Mouse (Mus musculus) neural tube, embryonic 11.5 days (tissue): ENCODE results near the gene Jmjd7. TPM values are rescaled to one million over a fixed set of nuclear protein-coding genes. Genes with fewer than 3 reads are reported as not detected.

ENCODE experiments used
- ATAC-seq: fragments of 200-750 bp; cut with Nextera tagmentation; 2 replicates; pipeline ENCODE4 v1.8.0; 2017; ENCODE audit warnings: moderate number of reproducible peaks, mild to moderate bottlenecking, moderate TSS enrichment, moderate library complexity; ENCODE audit not compliant: insufficient read depth, low FRiP score, low TSS enrichment
- DNase-seq: peaks from one replicate; pipeline ENCODE4 v3.0.0-alpha.2; 2015; ENCODE audit warnings: low spot score
- H3K27ac ChIP-seq: fragments of 300-500 bp; sonication (generic); 2 replicates; pipeline ENCODE4 v1.5.1; 2014; ENCODE audit warnings: low read depth, mild to moderate bottlenecking, low read length
- H3K27me3 ChIP-seq: fragments of 300-500 bp; sonication (generic); 2 replicates; pipeline ENCODE4 v1.6.1; 2014; ENCODE audit warnings: mild to moderate bottlenecking, low read length, mixed read lengths; ENCODE audit not compliant: control insufficient read depth, insufficient read depth
- H3K36me3 ChIP-seq: fragments of 300-500 bp; sonication (generic); 2 replicates; pipeline ENCODE4 v1.6.1; 2014; ENCODE audit warnings: mild to moderate bottlenecking, low read length, moderate library complexity, mixed read lengths; ENCODE audit not compliant: control insufficient read depth, insufficient read depth
- H3K4me1 ChIP-seq: fragments of 300-500 bp; sonication (generic); 2 replicates; pipeline ENCODE4 v1.6.1; 2014; ENCODE audit warnings: low read length, mixed read lengths; ENCODE audit not compliant: control insufficient read depth, insufficient read depth
- H3K4me2 ChIP-seq: fragments of 300-500 bp; sonication (generic); 2 replicates; pipeline ENCODE4 v1.6.1; 2014; ENCODE audit warnings: low read depth, mild to moderate bottlenecking, moderate library complexity
- H3K4me3 ChIP-seq: fragments of 300-500 bp; sonication (generic); 2 replicates; pipeline ENCODE4 v1.5.1; 2014; ENCODE audit warnings: low read depth, low read length
- H3K9ac ChIP-seq: fragments of 300-500 bp; sonication (generic); 2 replicates; pipeline ENCODE4 v1.6.1; 2014; ENCODE audit warnings: mild to moderate bottlenecking, low read length
- H3K9me3 ChIP-seq: fragments of 300-500 bp; sonication (generic); 2 replicates; pipeline ENCODE4 v1.6.1; 2016; ENCODE audit warnings: low read length; ENCODE audit not compliant: control insufficient read depth
- WGBS: fragments of 180-500 bp; shearing (Covaris S2); extraction: QIAGEN DNeasy Blood & Tissue Kit; methylation state at CpG from one replicate; pipeline ENCODE4 v1.1.7; 2014; 5-methylcytosine and 5-hydroxymethylcytosine counted together
- polyA plus RNA-seq: library from polyadenylated mRNA; unstranded; fragments of >200 nt; fragmentation: Nextera tagmentation; extraction: Ambion mirVana; gene quantifications from 2 replicates; pipeline ENCODE4 v1.2.1, GENCODE M21; 2014

Gene Jmjd7
- polyA plus RNA-seq, 1 experiment from 2014 or later: 28.9 TPM

DNA sequence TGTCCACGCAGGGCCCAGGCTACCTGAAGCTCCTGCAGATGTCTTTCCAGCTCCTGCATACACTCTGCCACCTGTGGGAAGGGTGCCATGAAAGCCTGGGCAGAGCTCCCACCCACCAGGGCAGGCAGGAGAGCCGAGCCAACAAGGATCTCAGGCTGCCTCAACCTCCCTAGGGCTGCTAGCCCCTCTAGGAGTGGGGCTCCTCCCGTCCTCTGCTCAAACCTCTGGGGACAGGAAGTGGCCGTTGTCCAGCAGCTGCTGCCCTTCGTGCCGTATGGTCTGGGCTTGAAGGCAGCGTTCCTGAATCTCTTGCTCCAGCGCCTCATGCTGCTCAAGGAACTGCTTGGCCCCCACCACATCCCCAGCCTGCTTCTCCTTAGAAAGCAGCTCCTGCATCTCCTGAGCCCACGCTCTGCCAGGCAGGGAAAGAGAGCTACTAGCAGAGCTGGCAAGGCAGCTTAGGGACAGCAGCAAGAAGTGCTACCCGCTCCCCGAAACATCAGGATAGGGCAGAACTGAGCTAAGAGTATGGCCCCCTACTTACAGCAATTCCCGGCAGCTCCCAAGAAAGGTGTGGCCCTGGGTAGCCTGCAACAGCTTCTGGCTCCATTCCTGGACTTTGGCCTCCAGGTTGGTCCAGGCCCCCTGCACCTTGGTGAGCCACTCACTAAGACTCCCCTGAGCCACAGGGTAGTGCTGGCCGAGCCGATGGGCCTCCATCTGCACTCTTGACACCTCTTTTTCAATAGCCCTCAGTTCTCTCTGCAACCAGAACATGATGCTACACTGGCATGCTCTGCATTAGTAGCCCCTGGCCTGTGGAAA, 19.4 kb downstream of the Jmjd7 start:
- Histone ChIP-seq H3K27ac (no peak overlapping the region), H3K4me1 (no peaks in the 10 kb centered on the region), H3K9ac (no peak overlapping the region; the same call in 1 of the 2 replicates), H3K9me3 (no peaks in the 10 kb centered on the region), H3K4me2 (no peak overlapping the region), H3K36me3 (no peaks in the 10 kb centered on the region; the same call in 1 of the 2 replicates), H3K27me3 (no peaks in the 10 kb centered on the region), H3K4me3 (no peak overlapping the region)
- ATAC-seq (no peak), DNase-seq (no peak)
- 72% methylated on average over 14 of the region's 14 CpGs for whole genome bisulfite sequencing

- Histone ChIP-seq H3K4me3 (no peak overlapping the region), H3K36me3 (no peaks in the 10 kb centered on the region), H3K9me3 (no peaks in the 10 kb centered on the region), H3K4me1 (no peaks in the 10 kb centered on the region), H3K4me2 (no peak overlapping the region), H3K27ac (no peak overlapping the region), H3K27me3 (no peaks in the 10 kb centered on the region), H3K9ac (no peak overlapping the region)
- 76% methylated on average over 9 of the region's 9 CpGs for WGBS
- no peak for DNase-seq
- no peak for ATAC-seq
Measured at GRCm38 (mm10) chr2:120048173-120048572, 20.9 kb downstream of the Jmjd7 start.

DNA sequence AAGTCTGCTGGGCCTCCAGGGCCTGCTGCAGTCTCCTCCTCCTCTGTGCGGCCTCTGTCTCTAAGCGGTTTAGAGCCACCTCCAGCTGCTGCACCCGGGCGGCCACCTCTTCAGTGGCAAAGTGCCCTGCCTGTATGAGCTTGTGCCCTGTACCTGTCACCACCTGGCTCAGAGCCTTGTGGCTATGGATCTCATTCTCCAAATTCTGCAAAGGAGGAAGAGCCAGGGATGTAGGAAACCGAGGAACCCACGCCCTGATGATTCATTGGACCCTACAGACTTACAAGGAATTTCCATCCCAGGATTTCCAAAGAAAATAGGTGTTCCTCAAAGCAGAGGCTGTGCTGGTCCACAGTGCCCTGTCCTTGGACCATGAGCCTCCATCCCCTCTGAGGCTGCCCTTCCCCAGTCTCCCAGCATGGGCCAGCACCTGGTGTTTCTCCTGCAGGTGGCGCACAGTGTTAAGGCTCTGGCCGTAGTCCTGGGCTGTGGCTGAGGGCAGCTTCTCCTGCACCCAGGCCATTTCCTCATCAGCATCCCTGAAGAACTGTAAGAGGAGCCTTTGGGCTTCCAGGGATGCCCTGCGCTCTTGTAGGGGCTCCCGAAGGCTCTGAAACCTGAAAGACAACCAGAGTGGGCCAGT, 22.5 kb downstream of the Jmjd7 start:
- no peak overlapping the region for H3K27ac ChIP-seq
- WGBS: 64% methylated on average over 10 of the region's 10 CpGs
- no peak overlapping the region for H3K9ac ChIP-seq
- H3K9me3 ChIP-seq: no peaks in the 10 kb centered on the region
- no peaks in the 10 kb centered on the region for H3K27me3 ChIP-seq
- no peaks in the 10 kb centered on the region for H3K36me3 ChIP-seq
- DNase-seq (peak; percentile 26), ATAC-seq (no peak)
- no peak overlapping the region for H3K4me2 ChIP-seq
- H3K4me1 ChIP-seq: no peaks in the 10 kb centered on the region
- H3K4me3 ChIP-seq: no peak overlapping the region

DNA sequence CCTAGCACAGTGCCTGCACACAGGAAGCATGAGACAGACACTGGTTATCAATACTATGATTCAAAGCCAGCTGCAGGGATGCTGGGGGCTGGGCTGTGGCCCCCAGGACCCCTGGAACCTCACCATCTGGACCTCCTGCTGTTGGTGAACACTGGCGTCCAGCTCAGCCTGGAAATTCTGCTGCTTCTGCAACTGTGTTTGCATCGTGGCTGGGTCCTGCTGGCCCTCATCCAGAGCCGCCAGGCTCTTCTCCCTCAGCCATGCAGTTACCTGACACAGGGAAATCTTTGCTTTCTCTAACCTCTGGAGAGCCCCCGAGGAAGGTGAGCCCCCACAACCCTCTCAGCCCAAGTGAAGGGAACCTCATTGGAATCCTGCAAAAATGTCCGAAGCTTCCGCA, 24.1 kb downstream of the Jmjd7 start:
- WGBS: 64% methylated on average over 6 of the region's 6 CpGs
- Histone ChIP-seq H3K4me2 (no peak overlapping the region), H3K9me3 (no peaks in the 10 kb centered on the region), H3K4me3 (no peak overlapping the region), H3K4me1 (no peaks in the 10 kb centered on the region), H3K27ac (no peak overlapping the region), H3K9ac (no peak overlapping the region), H3K36me3 (no peaks in the 10 kb centered on the region), H3K27me3 (no peaks in the 10 kb centered on the region)
- ATAC-seq (no peak), DNase-seq (no peak)

- Histone ChIP-seq H3K4me2 (no peak overlapping the region), H3K36me3 (no peaks in the 10 kb centered on the region), H3K27me3 (no peaks in the 10 kb centered on the region), H3K4me3 (no peak overlapping the region), H3K27ac (no peak overlapping the region), H3K9me3 (no peaks in the 10 kb centered on the region), H3K9ac (no peak overlapping the region), H3K4me1 (no peaks in the 10 kb centered on the region)
- WGBS: 91% methylated on average over 12 of the region's 12 CpGs
- ATAC-seq: no peak
- DNase-seq: no peak
Measured at GRCm38 (mm10) chr2:120054771-120055552, 27.7 kb downstream of the Jmjd7 start.

- H3K9ac ChIP-seq: no peak overlapping the region
- no peak for ATAC-seq
- WGBS: 87% methylated on average over 10 of the region's 10 CpGs
Measured at GRCm38 (mm10) chr2:120055923-120056322, 28.6 kb downstream of the Jmjd7 start.

DNA sequence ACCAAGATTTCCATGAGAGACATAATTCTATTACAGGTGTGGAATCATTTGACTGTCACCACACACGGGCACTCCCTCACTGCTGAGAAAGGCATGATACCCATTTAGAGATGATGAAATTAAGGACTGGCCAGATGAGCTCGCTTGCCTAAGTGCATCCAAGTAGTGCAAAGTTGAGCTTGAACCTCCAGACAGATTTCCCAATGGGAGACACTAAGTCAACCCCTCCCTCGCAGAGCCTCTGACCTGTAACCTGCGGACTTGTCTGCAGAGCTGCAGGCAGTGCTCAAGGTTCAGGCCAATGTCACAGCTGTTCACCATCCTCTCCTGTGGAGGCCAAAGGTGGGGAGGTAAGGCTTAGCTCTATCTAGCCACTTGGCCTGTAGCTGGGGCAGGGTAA, 31.5 kb downstream of the Jmjd7 start:
- Histone ChIP-seq H3K27ac (no peak overlapping the region), H3K27me3 (no peaks in the 10 kb centered on the region), H3K4me1 (no peaks in the 10 kb centered on the region), H3K4me3 (no peak overlapping the region), H3K9me3 (no peaks in the 10 kb centered on the region), H3K9ac (no peak overlapping the region), H3K36me3 (no peaks in the 10 kb centered on the region), H3K4me2 (no peak overlapping the region)
- ATAC-seq: no peak
- WGBS: 87% methylated on average over 4 of the region's 4 CpGs
- DNase-seq: no peak

More at GRCm38 (mm10) chr2:120055923-120056322, 28.6 kb downstream of the Jmjd7 start:
- Histone ChIP-seq H3K27me3 (no peaks in the 10 kb centered on the region), H3K27ac (no peak overlapping the region), H3K4me3 (no peak overlapping the region), H3K9me3 (no peaks in the 10 kb centered on the region), H3K36me3 (no peaks in the 10 kb centered on the region), H3K4me1 (no peaks in the 10 kb centered on the region), H3K4me2 (no peak overlapping the region)
- DNase-seq: no peak

GRCm38 (mm10) chr2:120059466-120059865, 32.2 kb downstream of the Jmjd7 start:
- Histone ChIP-seq H3K9me3 (no peaks in the 10 kb centered on the region), H3K36me3 (no peaks in the 10 kb centered on the region), H3K27me3 (no peaks in the 10 kb centered on the region), H3K4me1 (no peaks in the 10 kb centered on the region), H3K4me2 (no peak overlapping the region), H3K9ac (no peak overlapping the region), H3K27ac (no peak overlapping the region), H3K4me3 (no peak overlapping the region)
- ATAC-seq (no peak), DNase-seq (no peak)
- 92% methylated on average over 3 of the region's 3 CpGs for WGBS
